Mouse (Mus musculus) neural tube, embryonic 13.5 days (tissue): ENCODE measurements around the gene Hoxd13. TPM values are rescaled to one million over a fixed set of nuclear protein-coding genes. Genes with fewer than 3 reads are reported as not detected.

Experiments
- ATAC-seq: fragments of 200-750 bp; cut with Nextera tagmentation; 2 replicates; pipeline ENCODE4 v1.8.0; 2017; ENCODE audit warnings: low read depth, mild to moderate bottlenecking, moderate TSS enrichment, moderate library complexity
- H3K27ac ChIP-seq: fragments of 300-500 bp; sonication (generic); replicated peaks from 2 replicates; pipeline ENCODE4 v1.5.1; 2015; ENCODE audit warnings: moderate library complexity, mild to moderate bottlenecking, inconsistent platforms
- H3K27me3 ChIP-seq: fragments of 300-500 bp; sonication (generic); 2 replicates; pipeline ENCODE4 v1.6.1; 2015; ENCODE audit warnings: mild to moderate bottlenecking, inconsistent platforms
- H3K36me3 ChIP-seq: fragments of 300-500 bp; sonication (generic); 2 replicates; pipeline ENCODE4 v1.6.1; 2015; ENCODE audit warnings: mild to moderate bottlenecking, inconsistent platforms
- H3K4me1 ChIP-seq: fragments of 300-500 bp; sonication (generic); replicated peaks from 2 replicates; pipeline ENCODE4 v1.6.1; 2015; ENCODE audit warnings: inconsistent platforms
- H3K4me2 ChIP-seq: fragments of 300-500 bp; sonication (generic); 2 replicates; pipeline ENCODE4 v1.6.1; 2015; ENCODE audit warnings: inconsistent platforms, mild to moderate bottlenecking, moderate library complexity
- H3K4me3 ChIP-seq: fragments of 300-500 bp; sonication (generic); 2 replicates; pipeline ENCODE4 v1.5.1; 2015; ENCODE audit warnings: mild to moderate bottlenecking, inconsistent platforms
- H3K9ac ChIP-seq: fragments of 300-500 bp; sonication (generic); 2 replicates; pipeline ENCODE4 v1.6.1; 2015; ENCODE audit warnings: moderate library complexity, mild to moderate bottlenecking, inconsistent platforms
- H3K9me3 ChIP-seq: fragments of 300-500 bp; sonication (generic); 2 replicates; pipeline ENCODE4 v1.6.1; 2016; ENCODE audit warnings: inconsistent platforms
- WGBS: fragments of 180-500 bp; shearing (Covaris S2); methylation state at CpG from one replicate; pipeline ENCODE4 v1.1.7; 2015; 5-methylcytosine and 5-hydroxymethylcytosine counted together
- polyA plus RNA-seq: library from polyadenylated mRNA; unstranded; fragments of >200 nt; fragmentation: Nextera tagmentation; extraction: Ambion mirVana; gene quantifications from 2 replicates; pipeline ENCODE4 v1.2.1, GENCODE M21; 2015

The Hoxd13 gene
- polyA plus RNA-seq, 1 experiment from 2014 or later = 0.10 TPM

DNA sequence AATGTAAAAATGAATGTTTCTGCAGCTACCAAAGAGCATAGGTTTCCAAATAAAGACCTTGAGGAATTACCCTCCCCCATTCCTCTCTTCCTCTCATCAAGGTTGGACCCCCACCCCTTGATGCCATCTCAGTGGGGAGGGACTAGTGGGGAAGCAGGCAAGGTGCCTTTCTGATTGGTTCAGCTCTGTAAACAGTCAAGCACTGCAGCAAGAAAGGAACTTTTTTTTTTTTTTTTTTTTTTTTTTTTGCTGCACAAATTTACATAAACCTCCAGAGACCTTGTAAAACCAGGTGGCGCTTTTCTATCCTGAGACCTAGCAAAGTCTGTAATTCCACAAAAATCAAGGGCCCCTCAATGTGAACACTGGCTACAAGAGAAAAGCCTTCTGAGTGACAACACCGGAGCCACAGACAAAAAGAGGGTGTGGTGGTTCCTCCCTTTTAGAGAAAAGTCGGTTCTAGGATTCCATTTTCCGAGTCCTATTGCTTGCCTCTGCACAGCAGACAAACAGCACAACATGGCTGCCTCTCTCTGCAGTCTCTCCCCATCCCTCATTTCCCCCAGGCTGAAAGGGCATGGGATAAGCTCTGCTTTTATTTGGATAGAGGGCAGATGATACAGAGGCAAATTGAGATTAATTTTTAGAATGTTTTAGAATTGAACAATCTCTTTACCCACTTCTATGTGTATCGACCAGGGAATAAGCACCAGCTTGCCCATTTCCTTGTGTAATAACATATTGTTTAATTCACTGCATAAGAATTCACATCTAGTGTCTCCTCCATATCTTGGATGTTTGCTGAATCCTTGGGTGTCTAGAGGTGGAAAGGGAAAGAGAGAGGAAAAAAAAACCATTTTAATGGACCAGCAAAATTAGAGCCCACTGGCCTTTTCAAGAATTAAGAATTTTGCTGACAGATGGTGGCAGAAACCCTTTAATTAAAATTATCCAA lies 41.6 kb downstream of the Hoxd13 start:
- Histone ChIP-seq H3K4me1 (peaks cover 46% of the 10 kb centered on the region), H3K27ac (peak overlapping the region; percentile 100), H3K9me3 (no peaks in the 10 kb centered on the region), H3K4me2 (peak overlapping the region; percentile 69), H3K27me3 (no peaks in the 10 kb centered on the region), H3K36me3 (no peaks in the 10 kb centered on the region), H3K4me3 (peak overlapping the region; percentile 99), H3K9ac (peak overlapping the region; percentile 100)
- ATAC-seq = no peak
- 3% methylated on average over 5 of the region's 5 CpGs for WGBS

GRCm38 (mm10) chr2:74710929-74711543 lies 42.9 kb downstream of the Hoxd13 start:
- no peak for ATAC-seq
- Histone ChIP-seq H3K27me3 (no peaks in the 10 kb centered on the region), H3K36me3 (no peaks in the 10 kb centered on the region), H3K4me1 (peaks cover 58% of the 10 kb centered on the region), H3K4me2 (peak overlapping the region; percentile 69), H3K4me3 (peak overlapping the region; percentile 99), H3K27ac (peak overlapping the region; percentile 100), H3K9me3 (no peaks in the 10 kb centered on the region), H3K9ac (peak overlapping the region; percentile 100)
- 1% methylated on average over 16 of the region's 16 CpGs for WGBS

DNA sequence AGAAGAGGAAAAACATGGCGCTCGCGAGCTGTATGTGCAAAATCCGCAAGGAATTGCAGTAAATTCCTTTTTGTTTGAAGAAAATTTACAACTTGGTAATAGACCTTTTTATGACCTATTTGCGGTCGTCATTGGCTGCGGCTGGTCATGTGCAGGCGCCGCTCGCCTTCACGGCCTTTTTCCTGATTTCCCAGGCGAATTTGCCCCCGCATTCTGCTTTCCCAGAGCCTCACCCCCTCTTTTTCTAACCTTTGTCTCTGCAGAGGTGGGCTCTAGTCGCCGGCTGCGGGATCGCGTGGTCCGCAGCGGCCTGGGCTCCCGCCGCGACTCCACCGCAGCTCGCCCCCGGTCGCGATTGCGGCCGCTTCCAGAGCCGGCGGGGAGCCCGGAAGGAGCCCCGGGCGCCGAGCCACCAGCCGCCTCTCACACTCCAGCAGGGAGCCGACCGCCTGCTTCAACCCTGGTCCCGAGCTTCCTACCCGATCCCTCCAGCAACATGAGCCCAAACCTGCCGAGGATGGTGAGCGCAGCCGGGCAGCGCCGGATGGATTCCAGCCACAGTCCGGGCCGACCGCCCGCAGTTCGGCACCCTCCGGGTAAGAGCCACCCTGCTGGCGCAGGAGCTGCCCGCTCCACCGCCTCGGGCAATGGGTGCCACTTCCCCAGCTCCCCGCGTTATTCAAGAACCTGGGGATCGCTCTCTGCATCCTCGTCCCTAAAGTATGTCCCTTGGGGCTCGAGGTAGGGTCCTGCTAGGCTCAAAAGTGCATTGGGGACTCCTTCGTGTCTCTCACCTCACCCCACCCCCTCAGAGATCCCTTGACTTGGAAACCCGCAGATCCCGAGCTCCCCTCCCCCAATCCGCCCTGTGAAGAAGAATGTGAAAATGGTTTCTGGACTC lies 43.9 kb downstream of the Hoxd13 start, which contains the start of the genes Hoxd3 and Hoxd4:
Gene Hoxd3 (plus strand): TSS at position 207 of the 901 bp plus-strand sequence.
Gene Hoxd4 (plus strand): TSS at position 209 of the 901 bp plus-strand sequence.
- Histone ChIP-seq H3K4me1 (peaks cover 62% of the 10 kb centered on the region), H3K27me3 (no peaks in the 10 kb centered on the region), H3K9ac (peak within 1 kb of the TSS; percentile 100), H3K27ac (peak within 1 kb of the TSS; percentile 100), H3K9me3 (no peaks in the 10 kb centered on the region), H3K4me3 (peak within 1 kb of the TSS; percentile 99), H3K4me2 (peak within 1 kb of the TSS; percentile 69), H3K36me3 (no peaks in the 10 kb centered on the region)
- peak; percentile 71 for ATAC-seq
- under 1% methylated on average over 65 of the region's 65 CpGs for WGBS

GRCm38 (mm10) chr2:74713239-74714150 lies 45.4 kb downstream of the Hoxd13 start:
- Histone ChIP-seq H3K36me3 (no peaks in the 10 kb centered on the region), H3K9me3 (no peaks in the 10 kb centered on the region), H3K27ac (peak overlapping the region; percentile 100), H3K4me2 (peak overlapping the region; percentile 69), H3K27me3 (no peaks in the 10 kb centered on the region), H3K9ac (peak overlapping the region; percentile 100), H3K4me3 (peak overlapping the region; percentile 99), H3K4me1 (peaks cover 64% of the 10 kb centered on the region)
- ATAC-seq = no peak
- WGBS = 4% methylated on average over 19 of the region's 19 CpGs

GRCm38 (mm10) chr2:74714156-74714789 lies 46.2 kb downstream of the Hoxd13 start:
- H3K4me1 ChIP-seq = peaks cover 64% of the 10 kb centered on the region
- ATAC-seq = no peak
- H3K4me3 ChIP-seq = peak overlapping the region; percentile 99
- no peaks in the 10 kb centered on the region for H3K9me3 ChIP-seq
- H3K27ac ChIP-seq = peak overlapping the region; percentile 100
- peak overlapping the region; percentile 69 for H3K4me2 ChIP-seq
- WGBS = 2% methylated on average over 18 of the region's 18 CpGs
- no peaks in the 10 kb centered on the region for H3K27me3 ChIP-seq
- no peaks in the 10 kb centered on the region for H3K36me3 ChIP-seq
- H3K9ac ChIP-seq = peak overlapping the region; percentile 100

DNA sequence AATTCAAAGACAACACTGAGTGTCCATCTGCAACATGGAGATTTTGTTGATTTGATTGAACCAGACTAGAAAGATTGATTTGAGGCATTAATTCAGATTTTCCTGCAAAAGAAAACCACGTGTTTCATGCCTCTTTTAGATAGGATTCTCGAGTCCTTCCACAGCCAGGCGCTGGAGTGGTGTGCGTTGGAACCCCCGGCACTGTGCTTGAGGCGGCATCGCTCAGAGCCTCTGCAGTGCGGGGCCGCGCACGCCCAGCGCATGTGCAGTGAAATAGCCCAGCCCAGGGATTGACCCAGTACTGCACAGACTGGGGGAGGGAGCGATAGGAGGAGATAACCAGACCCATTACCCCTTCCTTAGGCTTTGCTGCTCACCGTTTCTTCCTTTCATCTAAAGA lies 46.8 kb downstream of the Hoxd13 start:
- H3K36me3 ChIP-seq = no peaks in the 10 kb centered on the region
- H3K9me3 ChIP-seq = no peaks in the 10 kb centered on the region
- H3K4me1 ChIP-seq = peaks cover 64% of the 10 kb centered on the region
- no peaks in the 10 kb centered on the region for H3K27me3 ChIP-seq
- H3K4me2 ChIP-seq = peak overlapping the region; percentile 69
- H3K9ac ChIP-seq = peak overlapping the region; percentile 100
- peak overlapping the region; percentile 100 for H3K27ac ChIP-seq
- peak; percentile 83 for ATAC-seq
- peak overlapping the region; percentile 99 for H3K4me3 ChIP-seq
- under 1% methylated on average over 14 of the region's 14 CpGs for WGBS

GRCm38 (mm10) chr2:74715504-74716241 lies 47.6 kb downstream of the Hoxd13 start:
- peak; percentile 67 for ATAC-seq
- H3K9me3 ChIP-seq = no peaks in the 10 kb centered on the region
- WGBS = 1% methylated on average over 26 of the region's 26 CpGs
- H3K4me1 ChIP-seq = peaks cover 64% of the 10 kb centered on the region
- H3K4me3 ChIP-seq = peak overlapping the region; percentile 99
- no peaks in the 10 kb centered on the region for H3K36me3 ChIP-seq
- H3K4me2 ChIP-seq = peak overlapping the region; percentile 69
- H3K9ac ChIP-seq = peak overlapping the region; percentile 100
- no peaks in the 10 kb centered on the region for H3K27me3 ChIP-seq
- peak overlapping the region; percentile 100 for H3K27ac ChIP-seq

GRCm38 (mm10) chr2:74720384-74720783 lies 52.3 kb downstream of the Hoxd13 start:
- H3K9ac ChIP-seq = peak overlapping the region; percentile 80
- no peaks in the 10 kb centered on the region for H3K27me3 ChIP-seq
- 10% methylated on average over 2 of the region's 2 CpGs for WGBS
- H3K9me3 ChIP-seq = no peaks in the 10 kb centered on the region
- peaks cover 10% of the 10 kb centered on the region; the same call in 1 of the 2 replicates for H3K36me3 ChIP-seq
- peak overlapping the region; percentile 93 for H3K27ac ChIP-seq
- H3K4me3 ChIP-seq = peak overlapping the region; percentile 46
- peaks cover 99% of the 10 kb centered on the region for H3K4me1 ChIP-seq
- H3K4me2 ChIP-seq = peak overlapping the region; percentile 74
- no peak for ATAC-seq

DNA sequence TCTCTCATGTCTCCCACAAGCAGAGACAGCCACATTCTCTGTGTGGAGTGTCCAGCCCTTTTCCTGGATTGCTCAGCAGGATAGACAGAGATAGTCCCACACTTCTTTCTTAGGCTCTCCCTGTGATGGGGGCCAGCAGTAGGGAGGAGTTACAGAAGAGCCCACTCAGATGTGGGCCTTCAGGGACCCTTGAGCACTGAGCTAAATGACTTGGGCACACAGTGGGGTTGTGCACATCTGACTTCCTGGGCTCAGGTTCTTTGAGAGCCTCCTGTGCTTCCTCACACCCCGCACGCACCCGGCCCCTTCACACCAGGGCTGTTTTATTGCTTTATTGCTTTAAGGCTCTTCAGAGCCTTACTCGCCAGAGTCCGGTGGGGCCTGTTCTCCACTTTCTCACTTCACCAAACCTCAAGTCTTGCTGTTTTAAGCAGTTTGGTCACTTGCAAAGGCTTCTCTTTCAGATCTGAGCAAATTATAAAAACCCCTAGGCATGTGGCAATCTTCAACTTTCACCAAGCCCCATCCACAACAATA lies 52.9 kb downstream of the Hoxd13 start:
- Histone ChIP-seq H3K4me3 (peak overlapping the region; percentile 46), H3K4me1 (peaks cover 100% of the 10 kb centered on the region), H3K9ac (peak overlapping the region; percentile 80), H3K27me3 (no peaks in the 10 kb centered on the region), H3K36me3 (peaks cover 15% of the 10 kb centered on the region; the same call in 1 of the 2 replicates), H3K27ac (peak overlapping the region; percentile 93), H3K9me3 (no peaks in the 10 kb centered on the region), H3K4me2 (peak overlapping the region; percentile 74)
- ATAC-seq = no peak; the same call in 1 of the 2 replicates
- WGBS = 5% methylated on average over 5 of the region's 5 CpGs
